Mouse (Mus musculus) bone marrow macrophage, adult 2 months (primary cell): Measurements from ENCODE around the gene Nckap5. TPM values are rescaled to one million over a fixed set of nuclear protein-coding genes. Genes with fewer than 3 reads are reported as not detected.

Experiments
- H3K27ac ChIP-seq: 2 replicates; pipeline ENCODE4 v1.5.1; 2012; ENCODE audit warnings: low read depth, low read length; ENCODE audit not compliant: insufficient read depth
- H3K4me1 ChIP-seq: 2 replicates; pipeline ENCODE4 v1.6.1; 2012; ENCODE audit warnings: low read length; ENCODE audit not compliant: control insufficient read depth, insufficient read depth
- H3K4me3 ChIP-seq: 2 replicates; pipeline ENCODE4 v1.5.1; 2012; ENCODE audit warnings: mild to moderate bottlenecking, low read length, moderate library complexity; ENCODE audit not compliant: insufficient read depth
- CTCF ChIP-seq: IDR thresholded peaks from 2 replicates; pipeline ENCODE4 v1.5.1; 2012; ENCODE audit warnings: low read depth, mild to moderate bottlenecking, low read length, moderate library complexity
- POLR2A ChIP-seq: IDR thresholded peaks from 2 replicates; pipeline ENCODE4 v1.6.1; 2012; ENCODE audit warnings: mild to moderate bottlenecking, low read depth, low read length, borderline replicate concordance
- polyA plus RNA-seq: library from polyadenylated mRNA; stranded (reverse); fragments of >200 nt; gene quantifications from 2 replicates; pipeline ENCODE4 v1.2.4, GENCODE M21; 2012; ENCODE audit not compliant: missing spikeins, insufficient read depth, insufficient read length

Gene Nckap5
- polyA plus RNA-seq, 1 experiment = not detected

- Histone ChIP-seq H3K4me3 (no peak overlapping the region), H3K4me1 (no peaks in the 10 kb centered on the region), H3K27ac (no peak overlapping the region)
- TF ChIP-seq CTCF (no peak), POLR2A (no peak)
Measured at GRCm38 (mm10) chr1:125911337-125911900, 919.2 kb downstream of the Nckap5 start.

- H3K4me3 ChIP-seq = no peak overlapping the region
- H3K4me1 ChIP-seq = no peaks in the 10 kb centered on the region
- H3K27ac ChIP-seq = no peak overlapping the region
- no peak for TF ChIP-seq CTCF
- no peak for TF ChIP-seq POLR2A
Measured at GRCm38 (mm10) chr1:125910871-125911265, 919.7 kb downstream of the Nckap5 start.

GRCm38 (mm10) chr1:125910211-125910870 lies 920.3 kb downstream of the Nckap5 start:
- TF ChIP-seq POLR2A (no peak), CTCF (no peak)
- H3K4me1 ChIP-seq = no peaks in the 10 kb centered on the region

GRCm38 (mm10) chr1:125893158-125893557 lies 937.4 kb downstream of the Nckap5 start:
- no peak overlapping the region for H3K4me3 ChIP-seq
- TF ChIP-seq POLR2A = no peak
- H3K27ac ChIP-seq = no peak overlapping the region
- no peaks in the 10 kb centered on the region for H3K4me1 ChIP-seq

More at GRCm38 (mm10) chr1:125910211-125910870, 920.3 kb downstream of the Nckap5 start:
- H3K27ac ChIP-seq = no peak overlapping the region
- H3K4me3 ChIP-seq = no peak overlapping the region

- Histone ChIP-seq H3K4me3 (no peak overlapping the region), H3K4me1 (no peaks in the 10 kb centered on the region), H3K27ac (no peak overlapping the region)
- no peak for TF ChIP-seq POLR2A
- TF ChIP-seq CTCF = no peak
Measured at GRCm38 (mm10) chr1:125870056-125870455, 960.5 kb downstream of the Nckap5 start.
